Mouse (Mus musculus) erythroblast, embryonic 14.5 days (primary cell): ENCODE results near the gene Kdm6b.

Experiments
- GATA1 ChIP-seq: IDR thresholded peaks from 2 replicates; pipeline ENCODE4 v1.6.1; 2012; ENCODE audit warnings: low read length, inconsistent platforms, mixed read lengths
- TAL1 ChIP-seq: IDR thresholded peaks from 3 replicates; pipeline ENCODE4 v1.6.1; 2012; ENCODE audit warnings: low read length, inconsistent platforms, mixed read lengths

DNA sequence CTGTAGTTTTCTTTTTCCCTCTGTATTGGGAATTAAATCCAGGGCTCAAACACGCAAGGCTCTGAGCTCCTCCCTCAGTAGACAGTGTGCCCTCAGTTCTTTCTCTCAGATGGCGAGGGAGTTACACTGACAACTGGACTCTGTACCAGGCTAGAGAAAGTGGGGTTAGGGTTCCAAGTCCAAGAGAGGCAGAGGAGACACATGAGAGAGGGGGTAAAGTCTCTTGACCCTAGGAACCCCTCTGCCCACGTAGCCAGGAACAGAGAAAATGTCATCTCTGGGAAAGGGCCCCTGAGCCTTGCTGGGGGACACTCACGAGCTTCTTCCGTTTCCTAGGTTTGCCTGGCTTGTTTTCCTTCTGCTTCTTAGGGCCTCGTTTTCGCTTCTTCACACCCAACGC, 49.1 kb downstream of the Kdm6b start:
- TF ChIP-seq GATA1 (no peak), TAL1 (no peak)
